Mouse (Mus musculus): ENCODE data around the gene Adam19. TPM values are rescaled to one million over a fixed set of nuclear protein-coding genes. Genes with fewer than 3 reads are reported as not detected.

The Adam19 gene
- polyA plus RNA-seq (2017; shearing (Covaris generic)) = 10 to 100 TPM; 52.2 to 91.9 TPM

DNA sequence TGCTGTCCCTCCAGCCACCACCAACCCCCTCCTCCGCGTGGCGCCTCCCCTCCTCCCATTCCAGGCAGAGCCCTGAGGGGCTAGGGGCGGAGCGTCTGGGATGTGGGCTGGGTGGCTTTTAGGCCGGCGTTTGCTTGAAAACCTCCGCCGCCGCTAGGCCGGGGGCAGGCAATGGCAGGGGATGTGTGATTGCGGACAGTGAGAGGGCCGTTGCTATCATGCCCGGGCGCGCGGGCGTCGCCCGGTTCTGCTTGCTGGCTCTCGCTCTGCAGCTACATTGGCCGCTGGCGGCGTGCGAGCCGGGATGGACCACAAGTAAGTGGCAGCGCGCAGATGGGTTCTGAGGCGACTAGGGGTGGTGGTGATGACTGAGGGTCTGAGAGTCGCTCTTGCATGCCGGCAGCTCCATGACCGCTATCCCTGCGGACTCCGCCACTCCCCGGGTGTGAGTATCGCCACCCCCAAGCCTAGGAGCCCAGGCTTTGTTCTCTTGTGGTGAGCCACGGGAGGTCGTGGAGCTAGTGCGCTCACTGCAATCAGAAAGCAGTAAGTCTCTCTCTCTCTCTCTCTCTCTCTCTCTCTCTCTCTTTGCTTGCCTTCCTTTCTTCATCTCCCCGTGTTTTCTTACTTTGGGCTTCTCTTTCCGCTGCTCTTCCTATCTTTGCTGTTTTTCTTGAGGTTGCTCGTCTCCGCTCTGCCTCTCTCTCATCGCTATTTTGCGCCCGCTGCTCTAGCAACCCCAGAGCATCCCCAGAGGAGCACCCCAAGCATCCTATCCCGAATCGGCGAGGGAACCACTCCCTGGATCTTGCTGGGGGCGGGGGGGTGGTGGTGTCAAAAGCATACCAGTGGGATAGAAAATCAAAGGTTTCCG, at the start of gene Adam19:
Adam19 (plus strand) TSS at position 97 of the 874 bp plus-strand sequence.

GRCm38 (mm10) chr11:46052105-46052659, 3.6 kb upstream of the Adam19 start, which contains the start of gene Gm12166:
Gm12166 (minus strand) TSS chr11:46052321.

DNA sequence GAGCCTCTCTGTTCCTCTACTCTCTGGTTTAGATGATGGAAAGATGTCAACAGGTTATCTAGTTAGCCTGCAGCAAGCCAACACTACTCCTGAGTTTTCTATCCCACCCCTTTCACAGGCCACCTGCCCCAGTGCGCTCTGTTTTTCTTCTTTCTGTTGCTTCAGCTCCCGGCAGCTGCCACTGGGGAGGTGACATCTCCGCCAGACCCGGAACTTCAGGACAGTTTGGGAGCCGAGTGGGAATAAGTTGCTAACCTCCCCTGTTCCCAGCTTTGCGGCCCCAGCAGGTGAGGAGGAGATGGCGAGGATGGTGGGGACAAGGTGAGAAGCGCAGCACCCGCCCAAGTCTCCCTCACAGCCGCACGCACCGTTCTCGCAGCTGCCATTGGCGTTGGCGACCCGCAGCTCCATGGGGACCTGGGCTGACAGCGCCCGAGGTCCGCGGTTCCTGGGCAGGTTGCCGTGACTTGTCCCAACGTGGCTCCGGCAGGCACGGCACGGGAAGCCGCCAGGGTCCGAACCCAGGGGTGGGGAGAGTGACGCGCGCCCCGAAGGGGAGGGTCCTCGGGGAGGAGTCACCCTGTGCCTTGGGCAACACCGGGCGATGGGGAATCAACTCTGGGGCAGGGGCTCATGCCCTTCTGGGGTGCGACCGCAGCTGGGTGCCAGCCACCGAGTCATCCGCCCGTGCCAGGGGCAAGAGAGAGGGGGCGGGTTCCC, 110.2 kb downstream of the Adam19 start, which contains the start of gene Nipal4:
Nipal4 (minus strand) TSS at position 643 of the 720 bp plus-strand sequence.

Other genes starting within 250 kb of the Adam19 start
- gene Clint1, start 203.9 kb upstream of the Adam19 start, polyA plus RNA-seq (2017; shearing (Covaris generic)) = 100 to 1,000 TPM; 214 to 243 TPM
- gene Lsm11, start 111.1 kb upstream of the Adam19 start, polyA plus RNA-seq (2017; shearing (Covaris generic)) = 10 to 100 TPM in 1 of 2 experiments, 1 to 10 TPM in 1; 7.1 to 11.6 TPM
- 1 to 10 TPM; 2.3 to 9.1 TPM for gene Thg1l, start 100.5 kb upstream of the Adam19 start, polyA plus RNA-seq (2017; shearing (Covaris generic))
- gene Sox30, start 75.7 kb upstream of the Adam19 start, polyA plus RNA-seq (2017; shearing (Covaris generic)) = under 1 TPM; 0.05 to 0.57 TPM
- gene Gm12166, start 3.7 kb upstream of the Adam19 start, polyA plus RNA-seq (2017; shearing (Covaris generic)) = 10 to 100 TPM; 14.1 to 14.3 TPM
- under 1 TPM; 0.12 to 0.14 TPM for gene Nipal4, start 110.5 kb downstream of the Adam19 start, polyA plus RNA-seq (2017; shearing (Covaris generic))
- gene Fndc9, start 179.5 kb downstream of the Adam19 start, polyA plus RNA-seq (2017; shearing (Covaris generic)) = under 1 TPM; 0.60 to 0.84 TPM